Comparison of ENCODE assay signal across 8 mouse cellular contexts in the genomic region with DNA sequence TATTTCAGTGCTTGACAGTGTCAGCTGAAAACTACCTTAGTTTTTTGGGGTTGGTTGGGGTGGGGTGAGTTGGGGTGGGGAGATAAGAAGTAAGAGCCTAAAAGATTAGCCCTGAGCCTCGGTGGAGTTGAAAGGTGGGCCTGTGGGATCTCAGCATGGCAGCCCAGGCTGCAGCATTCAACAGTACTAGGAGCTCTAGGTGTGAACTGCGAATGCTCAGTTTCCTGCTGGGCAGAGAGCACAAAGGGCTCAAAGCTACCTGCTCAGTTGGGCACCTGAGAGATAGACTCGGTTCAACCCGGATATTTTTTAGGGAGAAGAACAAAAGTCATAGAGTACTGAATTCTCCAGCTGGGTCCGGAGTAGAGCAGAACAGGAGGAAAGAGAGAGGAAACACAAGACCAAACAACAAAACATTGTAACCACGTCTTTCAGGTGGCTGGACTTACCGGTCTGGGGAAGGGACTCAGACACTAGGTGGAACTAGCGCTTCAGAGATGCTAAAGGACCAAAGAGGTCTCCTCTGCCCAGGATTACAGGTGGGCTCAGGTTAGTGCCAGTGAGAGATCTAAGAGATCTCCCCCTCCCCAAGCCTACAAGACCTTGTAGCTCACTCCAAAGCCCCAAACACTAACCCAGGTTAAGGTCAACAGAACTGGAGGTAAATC. TPM values are rescaled to one million over a fixed set of nuclear protein-coding genes. Genes with fewer than 3 reads are reported as not detected.
DNase-seq lines count a peak whose midpoint lies in the region; ATAC-seq and TF ChIP-seq lines count a peak whose summit lies in the region.

No protein-coding gene starts in this region.

- peak overlapping the region; percentile 78 for H3K9ac ChIP-seq in heart, embryonic 12.5 days
- no peak overlapping the region for H3K9ac ChIP-seq in embryonic facial prominence, embryonic 13.5 days
- H3K9ac ChIP-seq in limb, embryonic 14.5 days (ENCODE audit: low read depth, low read length, severe bottlenecking): no peak overlapping the region

- H3K4me3 ChIP-seq in heart, embryonic 12.5 days: peak overlapping the region; percentile 70
- H3K4me3 ChIP-seq in embryonic facial prominence, embryonic 13.5 days: peak overlapping the region; percentile 49
- 0 out of 2 replicates have a peak overlapping the region, but pooled peaks have one; percentile 39 for H3K4me3 ChIP-seq in limb, embryonic 14.5 days (replicated peaks; ENCODE audit: low read length)

- no peaks in the 10 kb centered on the region for H3K27me3 ChIP-seq in heart, embryonic 12.5 days (replicated peaks)
- H3K27me3 ChIP-seq in embryonic facial prominence, embryonic 13.5 days: peaks cover 25% of the 10 kb centered on the region
- H3K27me3 ChIP-seq in limb, embryonic 14.5 days (ENCODE audit: control insufficient read depth, insufficient read depth, low read length): 0 out of 2 replicates have a peak, but pooled peaks cover 10% of the 10 kb centered on the region

- 5% methylated on average over 8 of the region's 8 CpGs for WGBS in heart, embryonic 12.5 days
- 11% methylated on average over 8 of the region's 8 CpGs for WGBS in embryonic facial prominence, embryonic 13.5 days
- WGBS in limb, embryonic 14.5 days: 11% methylated on average over 8 of the region's 8 CpGs

- no peak for DNase-seq in heart, postnatal 14 days
- DNase-seq in R1 (ENCODE audit: low read depth, low spot score) (peak; percentile 4), adipocyte (ENCODE audit: low spot score) (no peak)
- no peak for DNase-seq in limb, embryonic 14.5 days (ENCODE audit: low spot score)
- no peak for DNase-seq in thymus, postnatal 25 days
- DNase-seq in kidney, adult 9 months: no peak

- no peaks in the 10 kb centered on the region for H3K9me3 ChIP-seq in heart, embryonic 12.5 days (replicated peaks)
- H3K9me3 ChIP-seq in embryonic facial prominence, embryonic 13.5 days: no peaks in the 10 kb centered on the region
- no peaks in the 10 kb centered on the region for H3K9me3 ChIP-seq in limb, embryonic 14.5 days (ENCODE audit: control insufficient read depth, low read length)

- intact Hi-C loops in heart, postnatal 14 days (cut with DNase I): loop anchor here (5.0 to 10.0 kb wide), 2 partner anchors 185 to 308 kb away; no protein-coding TSS in a partner anchor

- peak overlapping the region; percentile 87 for H3K4me2 ChIP-seq in heart, embryonic 12.5 days
- peak overlapping the region; percentile 83 for H3K4me2 ChIP-seq in embryonic facial prominence, embryonic 13.5 days
- no peak overlapping the region for H3K4me2 ChIP-seq in limb, embryonic 14.5 days (replicated peaks; ENCODE audit: low read depth, low read length, severe bottlenecking)

- 0 out of 2 replicates have a peak, but pooled peaks cover 6% of the 10 kb centered on the region for H3K4me1 ChIP-seq in heart, embryonic 12.5 days (replicated peaks)
- peaks cover 9% of the 10 kb centered on the region for H3K4me1 ChIP-seq in embryonic facial prominence, embryonic 13.5 days
- no peaks in the 10 kb centered on the region for H3K4me1 ChIP-seq in limb, embryonic 14.5 days (ENCODE audit: control insufficient read depth, insufficient read depth, low read length)

- no peak for TF ChIP-seq POLR2A in limb, embryonic 14.5 days (IDR thresholded peaks at IDR 0.05; ENCODE audit: borderline replicate concordance, extremely low read depth, insufficient read depth, insufficient read length)

- H3K27ac ChIP-seq in heart, embryonic 12.5 days (ENCODE audit: poor library complexity, severe bottlenecking): peak overlapping the region; percentile 74
- H3K27ac ChIP-seq in embryonic facial prominence, embryonic 13.5 days: no peak overlapping the region
- H3K27ac ChIP-seq in limb, embryonic 14.5 days (replicated peaks; ENCODE audit: low read depth, low read length): no peak overlapping the region

- H3K36me3 ChIP-seq in heart, embryonic 12.5 days: no peaks in the 10 kb centered on the region
- H3K36me3 ChIP-seq in embryonic facial prominence, embryonic 13.5 days: no peaks in the 10 kb centered on the region
- H3K36me3 ChIP-seq in limb, embryonic 14.5 days (ENCODE audit: control insufficient read depth, insufficient read depth, low read length): no peaks in the 10 kb centered on the region

- ATAC-seq in heart, embryonic 12.5 days (ENCODE audit: insufficient number of reproducible peaks, low FRiP score): 0 out of 2 replicates have a peak, but pooled peaks have one; percentile 2
- no peak for ATAC-seq in embryonic facial prominence, embryonic 13.5 days (ENCODE audit: insufficient number of reproducible peaks, insufficient read depth, low FRiP score, low TSS enrichment, low read depth)
- ATAC-seq in limb, embryonic 14.5 days (ENCODE audit: low FRiP score, low read depth): no peak

RNA-seq across cellular contexts. Expression of a gene that starts 1.0 kb away (rescaled TPM):
- polyA plus RNA-seq in heart, embryonic 12.5 days (2016; fragmentation: Nextera tagmentation; extraction: Ambion mirVana): 22.9 and 24.5 TPM in 2 replicates
- total RNA-seq in heart, postnatal 14 days (2021): 1 to 10 TPM in 1 of 2 experiments, under 1 TPM in 1; 0.93 to 1.1 TPM
- polyA plus RNA-seq in embryonic facial prominence, embryonic 13.5 days (2015; fragmentation: Nextera tagmentation; extraction: Ambion mirVana): 0.34 and 0.95 TPM in 2 replicates
- polyA plus RNA-seq in limb, embryonic 14.5 days (2012; rRNA removed): 1.6 and 1.7 TPM in 2 replicates
- polyA plus RNA-seq in limb, embryonic 14.5 days (2014; fragmentation: Nextera tagmentation; extraction: Ambion mirVana): 2.0 and 3.8 TPM in 2 replicates
